Mouse (Mus musculus) gastrocnemius, postnatal 4 days (tissue): ENCODE measurements around the gene Pdlim7. TPM values are rescaled to one million over a fixed set of nuclear protein-coding genes. Genes with fewer than 3 reads are reported as not detected.

Experiments used
- DNase-seq, 2 experiments: peaks; one replicate each; pipeline ENCODE4 v3.0.0; 2021 to 2022; ENCODE audit warnings: low spot score in 2 of 2, mixed read lengths in 2 of 2
- total RNA-seq, 2 experiments: library from RNA; stranded (reverse); gene quantifications; 2 replicates each; pipeline ENCODE4 v1.2.3; 2021

Gene Pdlim7
- total RNA-seq, 2 experiments from 2014 or later, result 304 to 308 TPM

DNA sequence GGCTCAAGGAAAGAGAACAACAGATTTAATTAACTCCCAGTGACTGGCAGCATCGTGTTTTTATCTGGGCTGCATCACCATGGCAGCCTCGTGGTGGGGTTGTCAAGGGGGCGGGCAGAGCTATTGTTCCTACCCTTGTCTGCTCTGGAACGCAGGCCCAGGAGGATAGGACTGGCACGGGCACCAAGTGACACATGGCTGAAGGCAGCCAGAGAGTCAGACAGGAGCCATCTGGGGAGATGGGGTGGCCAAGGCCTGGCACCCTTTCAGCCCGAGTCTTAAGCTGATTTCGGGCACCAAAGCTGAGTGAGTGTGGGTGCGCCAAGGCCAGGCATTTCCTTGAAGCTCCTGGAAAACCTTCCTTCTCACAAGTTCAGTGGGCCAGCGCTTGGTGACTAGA lies 43.1 kb downstream of the Pdlim7 start:
- no peak for DNase-seq

DNA sequence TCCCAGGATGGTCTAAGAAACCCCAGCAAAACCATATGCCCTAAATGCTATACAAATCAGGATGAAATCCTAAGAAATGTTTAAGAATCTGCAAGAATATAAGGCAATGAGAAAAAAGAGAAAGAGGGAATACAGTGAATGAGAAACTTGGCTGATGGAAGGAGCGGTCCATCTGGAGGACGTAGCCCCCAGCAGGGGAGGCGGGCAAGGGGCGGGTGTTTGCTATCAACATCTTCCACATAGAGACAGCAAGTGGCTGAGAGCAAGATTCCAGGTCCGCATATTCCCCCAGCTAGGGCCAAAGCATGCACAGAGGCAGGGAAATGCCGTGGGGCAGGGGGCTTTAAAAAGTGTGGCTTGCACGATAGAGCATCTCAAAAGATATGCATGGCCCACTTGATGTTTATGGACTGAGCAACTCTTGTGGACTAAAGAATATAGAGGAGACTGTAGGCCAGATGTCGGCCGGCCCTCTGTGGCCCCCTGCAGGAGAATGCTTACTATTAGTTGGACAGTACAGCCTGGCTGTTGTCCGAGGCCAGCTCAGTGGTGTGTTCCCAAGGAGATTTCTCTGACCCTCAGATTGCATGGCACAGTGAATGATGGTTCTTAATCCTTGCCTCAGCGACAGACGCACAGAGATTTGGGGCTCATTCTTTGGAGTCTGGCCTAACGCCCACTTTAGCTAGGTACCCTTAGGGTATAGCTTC lies 44.5 kb downstream of the Pdlim7 start:
- DNase-seq, result peak in 1 of 2 experiments; percentile 67

DNA sequence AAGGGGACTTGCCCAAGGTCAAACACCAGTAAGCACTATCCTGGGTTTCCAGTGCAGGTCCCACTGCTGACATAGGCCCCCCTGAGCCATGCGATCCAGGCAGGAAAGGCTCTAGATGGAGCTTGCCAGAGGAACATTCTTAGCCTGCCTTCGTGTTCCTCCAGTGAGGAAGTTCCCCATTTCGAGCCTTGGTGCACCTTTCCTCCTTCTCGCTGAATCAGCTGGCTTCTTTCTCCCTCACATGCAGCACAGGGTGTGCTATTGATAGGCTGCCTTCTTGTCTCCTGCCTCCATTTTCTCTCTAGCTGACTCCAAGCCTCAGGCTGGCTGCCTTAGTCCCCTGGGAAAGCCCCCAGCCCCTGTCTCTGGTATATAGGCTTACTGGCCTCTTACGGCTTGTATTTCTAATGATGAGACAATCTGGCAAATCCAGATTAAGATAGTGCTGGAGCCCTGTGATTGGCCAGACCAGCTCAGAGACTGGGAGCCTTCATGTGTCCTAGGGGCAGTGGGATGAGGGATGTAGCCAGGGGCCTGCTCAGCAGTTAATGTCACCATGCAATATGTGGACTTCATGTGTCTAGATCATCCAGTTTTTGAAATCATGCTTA lies 47.5 kb downstream of the Pdlim7 start:
- DNase-seq, result no peak

DNA sequence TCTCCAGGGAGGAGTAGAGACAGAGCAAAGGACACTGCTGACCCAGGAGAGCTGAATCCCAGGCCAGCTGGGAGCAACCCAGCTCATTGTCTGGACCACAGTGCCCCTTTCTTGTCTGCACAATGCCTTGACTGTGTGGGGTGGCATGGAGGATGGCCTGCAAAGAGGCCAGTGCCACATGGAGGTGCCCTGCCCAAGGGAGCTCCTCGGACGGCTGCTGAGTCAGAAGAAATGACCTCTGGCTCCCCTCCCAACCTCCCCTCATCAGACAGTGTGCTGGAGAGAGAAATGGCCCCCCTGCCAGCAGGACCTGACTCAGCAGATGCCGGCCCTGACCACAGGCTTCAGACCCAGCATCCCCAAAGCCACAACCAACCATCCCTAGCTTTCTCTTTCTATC lies 48.3 kb downstream of the Pdlim7 start:
- DNase-seq, result no peak

DNA sequence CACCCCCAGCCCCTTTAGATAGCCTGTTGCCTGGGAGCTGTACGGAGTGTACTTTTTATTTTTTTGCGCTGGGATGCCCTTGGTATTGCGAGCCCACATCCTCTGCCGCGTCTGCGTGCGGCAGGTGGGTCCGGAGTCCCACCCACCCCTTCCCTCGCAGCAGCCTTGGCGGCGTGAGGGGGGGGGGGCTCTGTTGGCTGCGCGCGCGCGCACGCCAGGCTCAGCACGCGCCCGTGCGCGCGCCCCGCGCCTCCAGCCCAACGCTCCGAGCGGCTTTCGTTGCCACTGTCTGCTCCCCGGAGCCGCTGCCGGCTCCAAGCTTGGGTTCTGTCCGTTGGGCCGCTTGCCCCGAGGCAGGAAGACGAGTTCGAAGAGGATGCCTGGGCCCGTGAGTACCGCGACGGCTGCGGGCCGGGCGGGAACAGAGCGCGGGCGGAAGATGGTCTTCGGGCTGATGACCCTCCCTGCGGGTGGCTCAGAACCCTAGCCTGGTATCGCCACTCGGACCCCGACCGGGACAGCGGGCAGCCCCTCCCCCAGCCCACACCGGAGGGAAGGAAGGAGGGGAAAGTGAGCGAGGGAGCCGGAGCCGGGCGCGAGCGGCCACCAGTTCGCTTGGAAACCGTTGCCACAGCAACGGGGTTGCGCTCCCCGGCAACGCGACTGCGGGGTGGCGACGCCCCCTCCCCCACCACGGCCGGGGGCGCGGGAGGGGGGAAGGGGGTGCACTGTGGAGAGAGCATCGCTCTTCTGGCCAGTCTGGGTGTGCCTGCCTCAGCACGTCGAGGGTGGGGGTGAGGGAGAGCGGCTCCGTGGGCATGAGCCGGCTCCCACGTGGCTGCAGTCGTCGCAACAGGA lies 49.2 kb downstream of the Pdlim7 start, which contains the start of gene Prr7:
TSS of gene Prr7 (plus strand) at position 241 of the 858 bp plus-strand sequence.
- DNase-seq, result no peak

DNA sequence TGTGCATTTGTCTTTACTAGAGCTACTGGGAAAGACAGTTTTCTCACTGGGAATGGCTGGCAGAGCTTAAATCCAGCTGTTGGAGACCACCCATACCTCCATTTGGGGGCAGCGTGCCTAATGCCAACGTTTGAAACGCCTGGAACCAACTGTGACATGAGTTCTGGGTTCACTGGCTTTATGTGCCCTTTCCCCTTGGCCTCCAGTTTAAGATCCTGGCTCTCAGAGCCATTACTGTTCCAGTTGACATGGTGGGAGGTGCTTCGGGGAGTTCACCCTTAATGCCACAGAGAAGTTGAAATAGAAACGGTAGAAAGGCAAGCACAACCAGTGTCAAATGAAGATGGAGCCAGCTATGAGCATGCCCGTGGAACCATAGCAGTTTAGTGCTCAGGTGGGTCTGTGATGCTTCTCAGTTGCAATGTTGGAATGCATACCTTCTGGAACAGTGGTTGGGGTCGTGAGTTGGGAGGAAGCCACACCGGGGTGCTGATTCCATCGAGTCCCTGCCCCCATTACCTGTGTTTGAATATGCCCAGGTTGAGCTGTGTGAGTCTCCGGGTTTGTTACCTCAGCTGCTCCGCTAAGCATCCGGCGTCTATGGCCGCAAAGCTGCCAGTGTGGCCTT lies 50.0 kb downstream of the Pdlim7 start:
- DNase-seq, result no peak

DNA sequence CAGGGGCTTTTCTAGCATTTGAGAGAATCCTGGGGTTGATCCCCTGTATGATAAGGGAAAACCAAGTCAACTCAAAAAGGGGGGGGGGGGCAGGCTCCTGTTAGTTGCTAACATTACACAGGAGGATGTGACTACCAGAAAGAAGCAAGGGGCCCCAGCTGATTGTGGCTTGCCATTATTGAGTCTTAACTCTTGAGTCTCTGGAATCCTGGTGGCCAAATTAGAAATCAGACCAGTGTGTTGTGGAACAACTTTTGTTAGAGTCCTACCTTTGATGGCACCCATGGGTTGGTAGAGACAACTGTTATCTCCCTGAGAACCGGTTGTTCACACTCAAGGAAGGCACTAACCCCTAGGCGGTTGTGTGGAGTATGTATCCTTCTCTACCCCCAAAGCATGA lies 50.5 kb downstream of the Pdlim7 start:
- no peak for DNase-seq

DNA sequence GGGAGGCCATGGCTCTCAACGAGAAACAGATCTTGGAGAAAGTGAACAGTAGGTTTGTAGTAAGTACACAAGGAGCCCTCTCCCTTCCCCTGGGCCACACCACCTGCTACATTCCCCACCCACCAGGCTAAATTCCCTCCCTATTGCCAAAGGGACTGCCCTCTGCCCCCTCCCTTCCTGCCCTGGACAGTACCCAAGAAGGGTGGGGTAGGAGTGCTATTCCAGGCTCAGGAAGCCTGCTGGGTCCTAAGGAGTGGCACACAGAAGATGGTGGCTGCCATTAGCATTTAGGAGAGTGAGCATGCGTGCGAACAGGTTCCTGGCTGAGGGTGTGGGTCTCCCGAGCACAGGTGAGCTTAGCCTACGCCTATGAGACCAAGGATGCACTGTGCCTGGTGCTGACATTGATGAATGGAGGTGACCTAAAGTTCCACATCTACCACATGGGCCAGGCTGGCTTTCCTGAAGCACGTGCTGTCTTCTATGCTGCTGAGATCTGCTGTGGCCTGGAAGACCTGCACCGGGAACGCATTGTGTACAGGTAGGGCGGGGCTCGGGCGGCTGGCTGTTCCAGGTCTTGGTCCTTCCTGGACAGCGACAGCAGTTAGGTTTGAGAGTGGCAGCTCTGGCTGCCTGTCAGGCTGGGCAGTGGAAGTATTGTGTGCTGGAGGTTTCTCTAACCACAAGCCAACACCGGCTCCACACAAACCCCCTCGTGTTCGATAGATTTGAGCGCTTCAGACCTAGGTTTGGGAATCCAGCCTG lies 61.5 kb downstream of the Pdlim7 start:
- no peak for DNase-seq

DNA sequence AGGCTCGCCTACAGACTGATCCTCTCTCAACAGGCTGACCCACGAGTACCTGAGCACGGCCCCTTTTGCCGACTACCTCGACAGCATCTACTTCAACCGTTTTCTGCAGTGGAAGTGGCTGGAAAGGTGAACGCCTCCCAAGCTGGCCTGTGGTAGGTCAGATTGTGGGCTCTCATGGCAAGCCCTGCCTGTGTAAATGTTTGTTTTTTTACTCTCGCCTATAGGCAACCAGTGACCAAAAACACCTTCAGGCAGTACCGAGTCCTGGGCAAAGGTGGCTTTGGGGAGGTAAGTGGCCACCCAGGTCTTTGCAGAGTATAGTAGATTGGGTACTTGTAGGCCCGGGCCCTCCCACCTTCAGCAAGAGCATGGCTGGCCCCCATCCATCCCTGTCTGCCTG lies 62.2 kb downstream of the Pdlim7 start:
- no peak for DNase-seq

DNA sequence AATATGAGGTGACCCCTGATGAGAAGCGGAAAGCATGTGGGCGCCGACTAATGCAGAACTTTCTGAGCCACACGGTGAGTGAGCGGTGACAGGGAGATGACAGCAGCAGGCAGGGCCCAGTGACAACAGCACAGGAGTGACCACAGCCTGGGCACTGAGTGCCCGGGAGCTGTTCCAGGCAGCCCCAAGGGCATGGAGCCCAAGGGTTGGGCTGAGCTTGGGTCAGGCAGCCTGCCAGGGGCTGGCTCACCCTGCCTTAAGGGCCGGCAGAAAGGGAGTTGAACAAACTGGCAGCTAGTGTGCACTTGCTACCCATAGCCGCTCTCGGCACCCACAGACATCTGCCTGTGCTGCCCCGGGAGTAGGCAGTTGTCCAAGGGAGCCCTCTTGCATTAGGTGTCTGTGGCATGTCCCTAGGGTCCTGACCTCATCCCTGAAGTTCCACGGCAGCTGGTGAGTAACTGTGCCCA lies 62.9 kb downstream of the Pdlim7 start:
- peak in 1 of 2 experiments; percentile 70 for DNase-seq

DNA sequence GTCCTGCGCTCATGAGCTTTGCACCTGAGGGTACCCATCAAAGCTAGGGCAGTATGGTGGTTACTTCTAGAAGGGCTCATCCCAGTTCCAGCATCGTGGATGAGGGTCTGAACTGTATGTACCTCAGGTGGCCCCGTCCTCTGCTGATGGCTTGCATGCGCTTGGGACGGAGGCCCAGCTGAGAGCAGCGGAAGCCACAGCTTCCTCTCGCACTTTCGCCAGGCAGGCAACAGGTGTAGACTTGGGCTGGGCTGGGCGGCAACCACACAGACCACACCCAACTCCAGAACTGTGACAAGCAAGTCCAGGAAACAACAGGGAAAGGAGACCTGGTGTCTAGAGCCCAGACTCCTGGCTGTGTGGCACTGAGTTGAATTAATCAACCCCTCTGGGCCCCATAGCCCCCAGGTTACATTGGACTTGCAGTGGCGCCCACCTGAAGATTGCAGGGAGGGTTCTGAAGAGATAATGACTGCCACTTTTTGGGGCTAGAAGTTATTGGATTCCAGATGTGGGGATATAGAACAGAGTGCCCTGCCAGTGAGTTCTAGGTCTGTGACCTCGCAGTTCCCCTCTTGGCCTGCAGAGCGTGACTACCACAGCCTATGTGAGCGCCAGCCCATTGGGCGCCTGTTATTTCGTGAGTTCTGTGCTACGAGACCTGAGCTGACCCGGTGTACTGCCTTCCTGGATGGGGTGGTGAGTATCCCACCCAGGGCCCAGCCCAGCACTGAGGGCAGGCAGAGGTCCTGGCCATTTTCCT lies 63.6 kb downstream of the Pdlim7 start:
- DNase-seq, result no peak

DNA sequence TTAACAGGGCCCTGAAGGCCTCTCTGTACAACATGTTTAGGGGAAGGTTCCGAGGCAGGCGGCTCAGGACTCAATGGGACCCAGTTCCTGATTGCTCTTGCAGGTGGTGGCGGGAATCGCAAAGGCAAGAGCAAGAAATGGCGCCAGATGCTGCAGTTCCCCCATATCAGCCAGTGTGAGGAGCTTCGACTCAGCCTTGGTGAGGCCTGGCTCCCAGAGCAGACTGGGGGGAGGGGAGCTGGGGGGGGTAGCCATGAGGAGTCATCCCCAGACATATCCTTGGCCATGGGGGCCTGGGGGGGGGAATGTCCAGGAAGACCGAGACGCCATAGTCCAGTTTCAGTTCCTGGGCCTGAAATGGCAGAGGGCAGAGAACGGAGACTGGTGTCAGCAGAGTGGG lies 64.3 kb downstream of the Pdlim7 start:
- DNase-seq, result no peak

DNA sequence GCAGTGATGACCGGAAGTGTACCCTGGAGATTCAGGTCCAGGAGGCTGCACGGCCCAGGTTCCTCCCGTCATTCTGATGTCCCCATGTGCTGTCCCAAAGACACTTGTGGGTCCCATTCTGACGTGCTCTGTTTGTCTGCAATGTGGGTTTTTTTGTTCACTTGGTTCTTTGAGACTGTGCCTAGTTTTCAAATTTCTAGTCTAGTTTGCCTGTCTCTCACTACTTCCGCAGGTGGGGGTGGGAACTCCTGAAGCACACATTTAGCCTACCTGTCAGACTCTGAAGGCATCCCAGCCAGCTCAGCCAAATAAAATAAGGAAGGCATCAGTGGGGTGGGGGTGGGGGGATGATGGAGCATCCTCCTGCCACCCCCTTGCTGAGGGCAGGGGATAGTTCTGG lies 65.3 kb downstream of the Pdlim7 start:
- no peak for DNase-seq

DNA sequence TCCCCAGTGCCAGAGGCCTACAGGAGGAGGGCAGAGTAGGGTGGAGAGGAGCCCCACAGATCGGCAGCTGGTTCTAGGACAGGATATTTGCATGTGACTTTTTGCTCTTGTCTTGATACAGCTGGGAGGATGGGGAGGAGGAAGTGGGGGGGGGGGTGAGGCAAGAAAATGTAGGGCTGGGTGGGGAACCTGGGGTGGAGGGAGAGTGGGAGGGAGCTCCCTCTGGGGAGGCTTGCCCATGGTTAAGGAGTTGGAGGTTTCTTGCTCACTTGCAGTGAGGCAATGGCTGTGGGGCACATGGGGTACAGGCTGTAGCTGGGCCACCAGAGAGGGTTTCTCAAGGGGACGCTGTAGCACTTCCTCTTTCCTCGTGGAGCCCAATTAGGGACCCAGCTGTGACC lies 65.9 kb downstream of the Pdlim7 start:
- no peak for DNase-seq

DNA sequence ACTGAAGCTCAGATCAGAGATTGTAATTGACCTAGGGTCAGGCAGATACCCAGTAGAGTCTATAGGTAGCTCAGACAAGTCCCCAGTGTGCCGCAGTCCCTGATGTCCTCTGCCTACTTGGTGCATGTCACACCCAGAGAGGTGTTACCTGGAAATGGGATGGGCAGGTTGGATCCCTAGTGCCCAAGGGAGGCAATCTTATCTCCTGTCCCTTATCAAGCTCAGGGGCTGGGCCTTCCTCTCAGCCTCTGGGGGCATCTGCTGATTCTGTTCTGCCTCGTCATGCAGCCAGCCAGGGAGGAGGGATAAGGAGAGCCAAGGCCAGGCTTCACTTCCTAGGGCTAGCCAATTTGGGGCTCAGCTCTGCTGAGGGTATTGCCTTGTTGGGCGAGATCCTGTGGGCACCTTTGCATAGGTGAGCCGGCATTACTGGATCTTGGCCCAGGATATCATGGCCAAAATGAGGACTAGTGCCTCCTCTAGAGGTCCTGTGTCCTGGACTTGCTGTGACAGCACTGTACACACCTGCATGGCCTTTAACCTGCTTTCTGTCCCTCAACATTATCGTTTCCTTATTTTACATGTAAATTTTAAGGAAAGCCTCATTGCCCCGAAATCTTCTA lies 66.9 kb downstream of the Pdlim7 start:
- DNase-seq, result no peak
